Comparison of ENCODE assay signal across 8 mouse cellular contexts in the genomic region with DNA sequence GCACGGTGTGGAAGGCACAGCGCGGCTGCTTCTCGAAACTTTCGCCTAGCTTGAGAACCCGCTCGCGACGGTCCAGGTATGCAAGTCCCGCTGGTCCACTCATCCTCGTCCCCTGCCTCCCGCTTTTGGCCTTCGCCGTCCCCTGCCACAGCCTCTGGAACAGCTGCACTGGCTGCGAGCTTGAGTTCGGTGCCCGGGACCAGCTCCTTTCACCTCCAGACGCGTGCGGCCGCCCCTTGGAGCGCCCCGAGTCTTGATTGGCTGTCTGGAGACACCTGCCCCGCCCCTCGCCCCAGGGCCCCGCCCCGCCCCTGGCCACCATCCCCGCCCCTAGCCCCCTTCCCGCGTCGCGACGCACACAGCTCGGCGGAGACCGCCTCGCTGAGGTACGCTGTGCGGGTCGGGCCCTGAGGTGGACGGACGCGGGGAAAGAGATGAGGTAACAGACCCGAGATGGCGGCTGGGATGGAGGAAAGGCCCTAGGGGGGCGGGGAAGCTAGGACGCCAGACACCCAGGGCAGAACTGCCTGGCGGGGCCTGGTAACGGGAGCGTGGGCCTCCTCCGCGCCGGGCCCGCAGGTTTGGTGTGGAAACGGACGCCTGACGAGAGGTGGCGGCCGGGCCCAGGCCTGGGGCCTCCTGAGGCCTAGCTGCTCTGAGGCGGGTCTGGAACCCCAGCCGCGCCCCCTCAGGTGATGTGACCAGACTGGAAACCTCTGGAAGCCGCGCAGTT. TPM values are rescaled to one million over a fixed set of nuclear protein-coding genes. Genes with fewer than 3 reads are reported as not detected.
DNase-seq lines count a peak whose midpoint lies in the region; ATAC-seq and TF ChIP-seq lines count a peak whose summit lies in the region.

A gene (plus strand): TSS at position 332 of the 733 bp plus-strand sequence.

- POLR2A ChIA-PET in Patski (lab: Charles Lee), result interaction anchor here (1.1 kb wide), 1 partner anchor 9 kb away, joined by 4 read pairs; no protein-coding TSS in a partner anchor

- H3K27me3 ChIP-seq in Patski, result peaks cover 8% of the 10 kb centered on the region
- H3K27me3 ChIP-seq in hindbrain, embryonic 12.5 days, result no peaks in the 10 kb centered on the region; the same call in 1 of the 2 replicates

- no peaks in the 10 kb centered on the region for H3K9me3 ChIP-seq in hindbrain, embryonic 12.5 days (replicated peaks)

- no peak for DNase-seq in Patski (ENCODE audit: low read depth, low spot score)
- peak; percentile 92 to 95 for DNase-seq in cerebellum, postnatal 10 days
- DNase-seq in frontal cortex, postnatal 10 days (ENCODE audit: low spot score in 2 of 2), result peak; percentile 59 to 81
- DNase-seq in layer of hippocampus, postnatal 14 days (ENCODE audit: low spot score in 2 of 2), result peak; percentile 74 to 75
- peak; percentile 81 for DNase-seq in lung, postnatal 10 days
- peak; percentile 83 for DNase-seq in ovary, postnatal 36 days (ENCODE audit: low spot score)
- DNase-seq in thymus, postnatal 14 days, result peak; percentile 91

- peaks cover 10% of the 10 kb centered on the region for H3K4me1 ChIP-seq in hindbrain, embryonic 12.5 days

- no peaks in the 10 kb centered on the region for H3K36me3 ChIP-seq in hindbrain, embryonic 12.5 days

- ATAC-seq in Patski, result peak; percentile 98
- ATAC-seq in hindbrain, embryonic 12.5 days (ENCODE audit: low FRiP score), result peak; percentile 99

- peak within 1 kb of the TSS; percentile 73 for H3K4me3 ChIP-seq in hindbrain, embryonic 12.5 days

- H3K27ac ChIP-seq in hindbrain, embryonic 12.5 days, result peak within 1 kb of the TSS; percentile 76

- CTCF ChIA-PET in Patski (lab: Charles Lee), result no interaction called here

- peak within 1 kb of the TSS; percentile 79 for H3K4me2 ChIP-seq in hindbrain, embryonic 12.5 days (replicated peaks)

- in situ Hi-C loops in Patski (cut with MboI; ENCODE audit: low pct_unique_long_range_greater_than_20kb), result no loop called here

- under 1% methylated on average over 64 of the region's 64 CpGs for WGBS in hindbrain, embryonic 12.5 days

- no peak for TF ChIP-seq CTCF in Patski (IDR thresholded peaks at IDR 0.05)

- peak within 1 kb of the TSS; percentile 78 for H3K9ac ChIP-seq in hindbrain, embryonic 12.5 days

RNA-seq across cellular contexts. Expression of the gene that starts here (rescaled TPM):
- polyA plus RNA-seq in Patski (2021), result 26.0 TPM
- 63.4 and 68.9 TPM in 2 replicates for polyA plus RNA-seq in hindbrain, embryonic 12.5 days (2016; fragmentation: Nextera tagmentation; extraction: Ambion mirVana)
- total RNA-seq in layer of hippocampus, postnatal 14 days (2021), result 10 to 100 TPM; 33.1 to 33.4 TPM
